Mouse (Mus musculus) intestine, embryonic 16.5 days (tissue): ENCODE results near the gene Slc2a10. TPM values are rescaled to one million over a fixed set of nuclear protein-coding genes. Genes with fewer than 3 reads are reported as not detected.

Experiments
- ATAC-seq: fragments of 200-750 bp; cut with Nextera tagmentation; 2 replicates; pipeline ENCODE4 v1.8.0; 2017; ENCODE audit warnings: moderate TSS enrichment, moderate library complexity
- H3K27ac ChIP-seq: fragments of 300-500 bp; sonication (generic); 2 replicates; pipeline ENCODE4 v1.5.1; 2014; ENCODE audit warnings: mild to moderate bottlenecking, low read length
- H3K27me3 ChIP-seq: fragments of 300-500 bp; sonication (generic); replicated peaks from 2 replicates; pipeline ENCODE4 v1.6.1; 2014; ENCODE audit warnings: low read length, control low read depth, mixed read lengths; ENCODE audit not compliant: control insufficient read depth, insufficient read depth
- H3K36me3 ChIP-seq: fragments of 300-500 bp; sonication (generic); 2 replicates; pipeline ENCODE4 v1.6.1; 2014; ENCODE audit warnings: low read length, control low read depth; ENCODE audit not compliant: control insufficient read depth, insufficient read depth
- H3K4me1 ChIP-seq: fragments of 300-500 bp; sonication (generic); 2 replicates; pipeline ENCODE4 v1.6.1; 2014; ENCODE audit warnings: low read length, control low read depth, mixed read lengths; ENCODE audit not compliant: control insufficient read depth, insufficient read depth
- H3K4me2 ChIP-seq: fragments of 300-500 bp; sonication (generic); 2 replicates; pipeline ENCODE4 v1.6.1; 2014; ENCODE audit warnings: low read depth, low read length, control low read depth
- H3K4me3 ChIP-seq: fragments of 300-500 bp; sonication (generic); 2 replicates; pipeline ENCODE4 v1.5.1; 2014; ENCODE audit warnings: mild to moderate bottlenecking, low read length
- H3K9ac ChIP-seq: fragments of 300-500 bp; sonication (generic); 2 replicates; pipeline ENCODE4 v1.6.1; 2014; ENCODE audit warnings: low read depth, low read length
- H3K9me3 ChIP-seq: fragments of 300-500 bp; sonication (generic); 2 replicates; pipeline ENCODE4 v1.6.1; 2016; ENCODE audit warnings: low read length, control low read depth; ENCODE audit not compliant: control insufficient read depth
- WGBS: fragments of 180-500 bp; shearing (Covaris S2); extraction: QIAGEN DNeasy Blood & Tissue Kit; methylation state at CpG from one replicate; pipeline ENCODE4 v1.1.7; 2014; 5-methylcytosine and 5-hydroxymethylcytosine counted together
- polyA plus RNA-seq: library from polyadenylated mRNA; unstranded; fragments of >200 nt; fragmentation: Nextera tagmentation; extraction: Ambion mirVana; gene quantifications from 2 replicates; pipeline ENCODE4 v1.2.1, GENCODE M21; 2015

Slc2a10 gene
- polyA plus RNA-seq, 1 experiment from 2014 or later = 5.3 TPM

GRCm38 (mm10) chr2:165515178-165515728 lies 11.7 kb downstream of the Slc2a10 start:
- Histone ChIP-seq H3K9ac (no peak overlapping the region), H3K27me3 (no peaks in the 10 kb centered on the region), H3K4me3 (no peak overlapping the region), H3K4me1 (peaks cover 11% of the 10 kb centered on the region; the same call in 1 of the 2 replicates), H3K4me2 (no peak overlapping the region), H3K27ac (no peak overlapping the region), H3K9me3 (no peaks in the 10 kb centered on the region), H3K36me3 (no peaks in the 10 kb centered on the region)
- WGBS = 96% methylated on average over 20 of the region's 20 CpGs
- no peak for ATAC-seq

GRCm38 (mm10) chr2:165525609-165526008 lies 22.0 kb downstream of the Slc2a10 start:
- Histone ChIP-seq H3K4me2 (no peak overlapping the region), H3K9me3 (no peaks in the 10 kb centered on the region), H3K4me3 (no peak overlapping the region), H3K27ac (no peak overlapping the region), H3K36me3 (no peaks in the 10 kb centered on the region), H3K9ac (no peak overlapping the region), H3K27me3 (no peaks in the 10 kb centered on the region), H3K4me1 (no peaks in the 10 kb centered on the region)
- no peak for ATAC-seq
- 58% methylated on average over 4 of the region's 4 CpGs for WGBS

DNA sequence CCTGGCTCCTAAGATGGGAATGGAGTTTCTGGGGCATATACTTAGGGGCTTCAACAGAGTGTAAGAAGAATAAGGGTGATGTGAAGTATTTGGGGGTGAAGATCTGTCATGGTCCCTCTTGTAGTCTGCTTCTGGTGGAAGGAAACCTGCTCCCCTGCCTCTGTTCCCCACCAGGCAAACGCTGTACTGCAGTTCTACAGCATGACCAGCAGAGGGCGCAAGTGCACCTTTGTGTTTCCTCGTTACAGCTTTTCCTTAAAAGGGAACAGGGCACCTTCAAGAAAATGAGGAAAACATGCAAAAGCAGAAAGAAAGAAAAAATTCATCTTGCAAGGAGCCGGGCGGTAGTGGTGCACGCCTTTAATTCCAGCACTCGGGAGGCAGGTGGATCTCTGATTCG lies 25.5 kb downstream of the Slc2a10 start:
- WGBS = 17% methylated on average over 8 of the region's 8 CpGs
- ATAC-seq = no peak
- Histone ChIP-seq H3K4me2 (no peak overlapping the region), H3K9ac (no peak overlapping the region), H3K27me3 (no peaks in the 10 kb centered on the region), H3K36me3 (no peaks in the 10 kb centered on the region), H3K4me1 (no peaks in the 10 kb centered on the region), H3K27ac (no peak overlapping the region), H3K4me3 (no peak overlapping the region), H3K9me3 (no peaks in the 10 kb centered on the region)

- H3K4me2 ChIP-seq = no peak overlapping the region
- no peak overlapping the region for H3K4me3 ChIP-seq
- 68% methylated on average over 6 of the region's 6 CpGs for WGBS
Observed at GRCm38 (mm10) chr2:165533789-165534188, 30.2 kb downstream of the Slc2a10 start.

GRCm38 (mm10) chr2:165540975-165541374 lies 37.4 kb downstream of the Slc2a10 start:
- Histone ChIP-seq H3K4me2 (no peak overlapping the region), H3K4me1 (no peaks in the 10 kb centered on the region), H3K9me3 (no peaks in the 10 kb centered on the region), H3K9ac (no peak overlapping the region), H3K27ac (no peak overlapping the region), H3K36me3 (no peaks in the 10 kb centered on the region), H3K27me3 (no peaks in the 10 kb centered on the region), H3K4me3 (no peak overlapping the region)
- ATAC-seq = no peak
- WGBS = 89% methylated on average over 3 of the region's 3 CpGs

More at GRCm38 (mm10) chr2:165533789-165534188, 30.2 kb downstream of the Slc2a10 start:
- no peaks in the 10 kb centered on the region for H3K4me1 ChIP-seq
- no peak overlapping the region for H3K27ac ChIP-seq
- H3K27me3 ChIP-seq = no peaks in the 10 kb centered on the region
- no peak overlapping the region for H3K9ac ChIP-seq
- no peaks in the 10 kb centered on the region for H3K36me3 ChIP-seq
- ATAC-seq = no peak
- H3K9me3 ChIP-seq = no peaks in the 10 kb centered on the region

DNA sequence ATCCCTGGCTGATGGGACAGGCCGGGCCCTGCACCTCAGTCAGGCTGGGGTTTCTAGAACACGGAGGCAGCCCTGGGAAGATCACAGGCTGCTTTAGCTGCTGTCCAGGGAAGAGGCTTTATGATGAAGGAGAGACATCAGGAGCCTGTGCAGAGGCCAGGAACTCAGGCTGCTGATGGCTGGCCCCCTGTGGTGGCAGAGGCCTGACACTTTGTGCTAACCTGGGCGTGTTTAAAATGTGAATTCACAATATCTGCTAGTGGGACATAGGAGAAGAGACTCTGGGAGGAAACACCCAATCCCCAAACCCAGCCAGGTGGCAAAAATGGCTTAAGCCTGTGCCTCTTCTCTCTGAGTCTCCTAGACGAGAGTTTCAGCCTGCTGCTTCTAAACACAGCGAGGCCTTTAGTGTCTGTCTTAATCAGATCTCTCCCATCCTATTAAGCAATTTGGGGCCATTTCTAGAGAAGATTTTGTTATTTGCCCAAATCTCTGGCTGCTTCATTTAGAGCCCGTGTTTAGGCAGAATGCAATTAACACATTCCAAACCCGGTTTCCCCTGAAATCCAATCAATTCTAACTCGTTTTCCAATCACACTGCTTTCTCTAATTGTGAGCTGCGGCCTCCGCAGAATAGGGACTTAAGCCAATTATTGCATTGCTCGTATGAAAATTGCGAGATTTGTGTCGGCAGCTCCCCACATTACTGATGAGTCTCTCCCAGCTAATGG lies 39.5 kb downstream of the Slc2a10 start:
- H3K9ac ChIP-seq = no peak overlapping the region
- H3K4me3 ChIP-seq = no peak overlapping the region
- no peaks in the 10 kb centered on the region for H3K27me3 ChIP-seq
- no peaks in the 10 kb centered on the region for H3K4me1 ChIP-seq
- no peaks in the 10 kb centered on the region for H3K9me3 ChIP-seq
- 57% methylated on average over 13 of the region's 13 CpGs for WGBS
- H3K36me3 ChIP-seq = no peaks in the 10 kb centered on the region
- no peak overlapping the region for H3K4me2 ChIP-seq
- no peak overlapping the region for H3K27ac ChIP-seq
- ATAC-seq = no peak

- Histone ChIP-seq H3K4me2 (no peak overlapping the region), H3K4me3 (no peak overlapping the region), H3K9ac (no peak overlapping the region), H3K9me3 (no peaks in the 10 kb centered on the region), H3K27me3 (no peaks in the 10 kb centered on the region), H3K27ac (no peak overlapping the region), H3K4me1 (no peaks in the 10 kb centered on the region), H3K36me3 (no peaks in the 10 kb centered on the region)
- ATAC-seq = no peak
- 87% methylated on average over 10 of the region's 10 CpGs for WGBS
Observed at GRCm38 (mm10) chr2:165543670-165544016, 40.1 kb downstream of the Slc2a10 start.

DNA sequence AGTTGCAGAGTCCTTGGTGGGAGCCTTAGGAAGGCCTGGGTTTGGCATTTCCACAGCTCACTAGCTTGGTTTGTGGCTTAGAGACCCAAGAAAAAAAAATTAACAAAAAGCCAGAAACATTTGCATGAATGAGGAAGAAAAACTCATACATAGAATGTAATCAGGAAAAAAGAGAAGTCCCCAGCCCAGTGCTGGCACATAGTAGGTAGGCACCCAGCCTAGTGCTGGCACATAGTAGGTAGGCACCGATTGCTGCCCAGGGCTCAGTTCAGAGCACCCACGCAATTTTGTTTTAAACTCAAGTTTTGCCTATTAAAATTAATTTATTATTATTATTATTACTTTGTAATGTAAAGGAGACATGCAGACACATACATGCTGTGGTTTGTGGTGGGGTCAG lies 42.1 kb downstream of the Slc2a10 start:
- no peaks in the 10 kb centered on the region for H3K27me3 ChIP-seq
- no peaks in the 10 kb centered on the region for H3K9me3 ChIP-seq
- H3K4me2 ChIP-seq = no peak overlapping the region
- no peak overlapping the region for H3K27ac ChIP-seq
- no peak overlapping the region for H3K4me3 ChIP-seq
- 91% methylated on average over 2 of the region's 2 CpGs for WGBS
- H3K4me1 ChIP-seq = no peaks in the 10 kb centered on the region
- no peaks in the 10 kb centered on the region for H3K36me3 ChIP-seq
- H3K9ac ChIP-seq = no peak overlapping the region
- no peak for ATAC-seq

DNA sequence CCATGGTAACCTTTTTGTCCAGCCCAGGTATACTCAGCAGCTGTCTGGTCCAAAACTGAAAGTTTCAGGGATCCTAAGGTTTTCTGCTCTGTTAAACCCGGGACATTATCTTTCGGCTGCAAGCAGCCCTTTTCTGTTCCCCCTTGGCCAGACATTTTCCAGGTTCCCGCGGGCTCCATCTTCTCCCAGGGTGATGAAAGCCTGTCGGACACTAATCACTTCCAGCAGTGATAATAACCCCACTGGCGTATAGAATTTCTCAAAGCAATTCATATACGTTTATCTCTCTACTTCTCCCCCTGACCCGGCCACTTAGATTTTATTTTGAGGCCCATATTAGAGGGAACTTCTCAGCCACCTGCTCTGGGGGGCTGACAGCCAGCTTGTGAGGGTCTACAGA lies 42.8 kb downstream of the Slc2a10 start:
- no peak overlapping the region for H3K27ac ChIP-seq
- H3K4me2 ChIP-seq = no peak overlapping the region
- no peaks in the 10 kb centered on the region for H3K36me3 ChIP-seq
- H3K27me3 ChIP-seq = no peaks in the 10 kb centered on the region
- no peaks in the 10 kb centered on the region for H3K4me1 ChIP-seq
- no peak overlapping the region for H3K4me3 ChIP-seq
- no peak overlapping the region for H3K9ac ChIP-seq
- WGBS = 60% methylated on average over 8 of the region's 8 CpGs
- H3K9me3 ChIP-seq = no peaks in the 10 kb centered on the region
- ATAC-seq = no peak

DNA sequence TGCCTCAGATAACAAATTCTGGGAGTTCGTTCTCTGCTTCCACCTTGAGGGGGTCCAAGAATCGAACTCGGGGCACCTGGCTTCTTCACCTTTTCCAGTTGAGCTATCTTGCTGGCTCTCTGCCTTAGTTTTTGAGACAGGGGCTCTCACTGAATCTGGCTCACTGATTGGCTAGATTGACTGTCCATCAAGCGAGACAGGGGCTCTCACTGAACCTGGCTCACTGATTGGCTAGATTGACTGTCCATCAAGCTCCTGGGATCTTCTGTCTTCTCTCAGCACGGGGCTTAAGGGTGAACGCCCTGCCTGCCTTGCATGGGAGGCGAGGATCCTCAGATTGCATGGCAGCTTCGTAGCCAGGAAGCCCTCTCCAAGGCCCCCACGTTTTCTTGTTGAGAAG lies 43.8 kb downstream of the Slc2a10 start:
- Histone ChIP-seq H3K4me2 (no peak overlapping the region), H3K9me3 (no peaks in the 10 kb centered on the region), H3K27ac (no peak overlapping the region), H3K27me3 (no peaks in the 10 kb centered on the region), H3K4me3 (no peak overlapping the region), H3K4me1 (no peaks in the 10 kb centered on the region), H3K36me3 (no peaks in the 10 kb centered on the region), H3K9ac (no peak overlapping the region)
- no peak for ATAC-seq
- 47% methylated on average over 9 of the region's 9 CpGs for WGBS
